Mouse (Mus musculus) stomach, postnatal 0 days (tissue): ENCODE measurements around the gene Gm10639.

Source experiments
- CTCF ChIP-seq: IDR thresholded peaks from 2 replicates; pipeline ENCODE4 v1.5.1; 2016; ENCODE audit warnings: antibody characterized with exemption, low read depth, mild to moderate bottlenecking, moderate library complexity
- EP300 ChIP-seq: optimal IDR thresholded peaks from 2 replicates; pipeline ENCODE3; 2016; ENCODE audit warnings: antibody characterized with exemption

- TF ChIP-seq CTCF (no peak), EP300 (no peak)
These were observed 61.9 kb downstream of the Gm10639 start for GRCm38 (mm10) chr9:78351504-78352220.
